Comparison of ENCODE assay signal across 8 mouse cellular contexts in genomic region chr2:38823406-38823805, GRCm38 (mm10).
A peak's percentile ranks its signal among the peaks of the same experiment; 100 is the strongest.
DNase-seq lines count a peak whose midpoint lies in the region; ATAC-seq lines count a peak whose summit lies in the region.

No protein-coding gene starts in this region.

- peak overlapping the region; percentile 62 for H3K4me3 ChIP-seq in kidney, embryonic 15.5 days (replicated peaks)
- H3K4me3 ChIP-seq in hindbrain, embryonic 14.5 days (replicated peaks; ENCODE audit: low read length): peak overlapping the region; percentile 59

- H3K27me3 ChIP-seq in kidney, embryonic 15.5 days: no peaks in the 10 kb centered on the region
- H3K27me3 ChIP-seq in hindbrain, embryonic 14.5 days (ENCODE audit: control insufficient read depth, insufficient read depth, low read length): no peaks in the 10 kb centered on the region

- peak overlapping the region; percentile 64 for H3K9ac ChIP-seq in kidney, embryonic 15.5 days
- peak overlapping the region; percentile 87 for H3K9ac ChIP-seq in hindbrain, embryonic 14.5 days

- DNase-seq in kidney, adult 18-20 months: no peak
- peak; percentile 73 for DNase-seq in hindbrain, embryonic 14.5 days (ENCODE audit: low spot score)
- peak; percentile 28 for DNase-seq in lung, postnatal 25 days (ENCODE audit: low spot score)
- DNase-seq in ovary, adult 18-20 months (ENCODE audit: low spot score): no peak
- DNase-seq in B cell, adult 2 months: no peak
- no peak for DNase-seq in right cerebral cortex, postnatal 4 days

- H3K9me3 ChIP-seq in kidney, embryonic 15.5 days (replicated peaks): no peaks in the 10 kb centered on the region
- H3K9me3 ChIP-seq in hindbrain, embryonic 14.5 days (ENCODE audit: control insufficient read depth, low read length): no peaks in the 10 kb centered on the region

- no peaks in the 10 kb centered on the region for H3K36me3 ChIP-seq in kidney, embryonic 15.5 days
- H3K36me3 ChIP-seq in hindbrain, embryonic 14.5 days (replicated peaks; ENCODE audit: control insufficient read depth, insufficient read depth): no peaks in the 10 kb centered on the region

- WGBS in kidney, embryonic 15.5 days: 5% methylated on average over 8 of the region's 8 CpGs
- 8% methylated on average over 8 of the region's 8 CpGs for WGBS in hindbrain, embryonic 14.5 days

- no peak for ATAC-seq in kidney, embryonic 15.5 days (replicated peaks; ENCODE audit: low FRiP score)
- ATAC-seq in common myeloid progenitor, adult 5-6 weeks (replicated peaks; ENCODE audit: low read depth, poor library complexity, severe bottlenecking): peak; percentile 34
- 0 out of 2 replicates have a peak, but pooled peaks have one; percentile 9 for ATAC-seq in hindbrain, embryonic 14.5 days (ENCODE audit: low FRiP score)

- H3K4me2 ChIP-seq in kidney, embryonic 15.5 days: peak overlapping the region; percentile 73
- peak overlapping the region; percentile 66 for H3K4me2 ChIP-seq in hindbrain, embryonic 14.5 days (replicated peaks)

- H3K27ac ChIP-seq in kidney, embryonic 15.5 days: peak overlapping the region; percentile 95
- H3K27ac ChIP-seq in hindbrain, embryonic 14.5 days: peak overlapping the region; percentile 97

- 0 out of 2 replicates have a peak, but pooled peaks cover 7% of the 10 kb centered on the region for H3K4me1 ChIP-seq in kidney, embryonic 15.5 days
- peaks cover 16% of the 10 kb centered on the region for H3K4me1 ChIP-seq in hindbrain, embryonic 14.5 days (replicated peaks; ENCODE audit: control insufficient read depth, insufficient read depth, low read length)

Comparison
In these comparisons a context has a peak if more than half of its experiments do, and no peak if none do; other contexts are left out.
1. DNase-seq: peak in hindbrain, embryonic 14.5 days (single experiment) and lung, postnatal 25 days (single experiment); none in kidney, adult 18-20 months (single experiment), ovary, adult 18-20 months (single experiment), B cell, adult 2 months (0 of 2) and right cerebral cortex, postnatal 4 days (single experiment).